Mouse (Mus musculus): Measurements from ENCODE around the gene Fam228a.
A peak's percentile ranks its signal among the peaks of the same experiment; 100 is the strongest.
"Not testable (repeated sequence)": the region's sequence is repeated elsewhere in the genome, so short reads cannot be mapped to it uniquely, and the experiment has no call there.

Fam228a gene

DNA sequence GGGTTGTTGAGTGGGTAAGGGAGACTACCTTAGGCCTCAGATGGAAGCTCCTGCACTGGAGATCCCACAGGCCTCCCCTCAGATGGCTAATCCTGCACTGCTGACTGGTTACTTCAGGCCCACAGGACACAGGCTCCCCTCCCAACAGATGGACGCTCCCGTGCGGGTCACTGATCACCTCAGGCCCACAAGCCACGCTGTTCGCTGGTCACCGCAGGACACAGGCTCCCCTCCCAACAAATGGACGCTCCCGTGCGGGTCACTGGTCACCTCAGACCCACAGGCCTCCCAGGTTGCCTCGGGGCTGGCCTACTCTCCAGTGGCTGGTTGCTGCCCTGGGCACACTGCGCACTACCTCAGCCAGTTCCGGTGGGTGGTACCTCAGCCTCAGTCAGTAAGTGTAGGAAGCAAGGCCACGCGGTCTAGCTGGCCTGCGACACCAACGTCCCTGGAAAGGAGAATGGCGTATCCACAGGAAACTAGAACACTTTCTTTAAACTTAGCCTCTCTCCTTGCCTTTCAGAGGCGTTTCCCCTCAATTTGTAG lies at the start of gene Fam228a:
TSS of gene Fam228a (minus strand) at position 400 of the 546 bp plus-strand sequence.
- no peak for DNase-seq

DNA sequence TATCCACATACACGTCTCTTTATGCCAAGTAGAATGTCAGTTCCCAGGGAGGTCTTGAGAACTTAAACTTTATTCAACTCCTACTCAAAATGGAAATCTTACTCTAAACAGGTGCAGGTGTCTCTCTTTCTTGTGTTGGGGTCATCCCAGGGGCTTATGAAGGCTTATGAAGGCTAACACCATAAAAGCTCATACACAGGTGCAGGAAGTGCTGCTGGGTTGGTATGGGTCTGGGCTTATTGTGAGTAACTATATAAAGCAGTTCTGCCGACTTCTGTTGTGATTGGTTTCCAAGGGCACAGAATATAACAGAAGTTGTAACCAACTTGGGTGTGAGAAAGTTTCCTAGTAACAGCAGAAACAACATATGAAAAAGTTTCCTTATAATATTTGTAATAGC lies 46.2 kb upstream of the Fam228a start:
- DNase-seq = no peak

DNA sequence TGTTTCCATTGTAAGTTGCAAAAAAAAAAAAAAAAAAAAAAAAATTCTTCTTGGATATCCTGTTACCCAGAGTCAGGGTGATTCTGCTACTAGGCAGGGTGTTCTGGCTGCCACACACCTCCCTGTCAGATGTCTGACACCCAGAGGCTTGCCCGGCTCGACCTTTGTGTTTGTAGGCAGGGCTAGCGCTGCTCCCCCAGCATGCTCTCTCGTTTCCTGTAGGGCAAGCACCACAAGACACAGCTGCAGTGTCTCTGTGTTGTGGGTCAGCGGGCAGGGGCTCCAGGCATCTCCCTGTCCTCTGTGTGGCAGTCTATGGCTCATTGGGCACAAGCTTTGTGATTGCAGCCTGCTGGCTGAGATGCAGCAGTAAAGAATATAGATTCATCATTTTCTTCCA lies 45.4 kb upstream of the Fam228a start:
- DNase-seq = peak; percentile 45

DNA sequence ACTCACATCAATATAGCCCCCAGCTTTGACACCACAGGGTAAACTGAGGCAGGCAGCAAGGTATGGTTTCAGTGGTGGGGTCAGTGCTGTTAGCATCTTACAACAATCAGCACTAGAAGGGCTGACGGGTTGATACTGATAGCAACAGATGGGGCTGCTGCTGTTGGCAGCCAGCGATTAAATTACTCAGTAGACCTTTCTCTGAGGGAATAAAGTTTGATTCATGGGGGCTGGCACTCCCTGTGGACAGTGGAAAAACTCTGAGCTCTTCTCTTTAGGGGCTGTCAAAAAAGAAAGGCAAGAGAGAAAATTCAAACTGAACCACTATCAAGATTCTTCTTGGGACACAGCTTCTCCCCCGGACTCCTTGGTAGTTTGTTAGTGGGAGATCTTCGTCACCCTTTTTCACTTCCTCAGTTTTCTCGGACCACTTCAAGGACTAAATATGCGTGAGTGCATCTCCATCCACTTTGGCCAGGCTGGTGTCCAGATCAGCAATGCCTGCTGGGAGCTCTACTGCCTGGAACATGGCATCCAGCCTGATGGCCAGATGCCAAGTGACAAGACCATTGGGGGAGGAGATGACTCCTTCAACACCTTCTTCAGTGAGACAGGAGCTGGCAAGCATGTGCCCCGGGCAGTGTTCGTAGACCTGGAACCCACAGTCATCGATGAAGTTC lies 43.6 kb upstream of the Fam228a start:
- DNase-seq = not testable (repeated sequence)

DNA sequence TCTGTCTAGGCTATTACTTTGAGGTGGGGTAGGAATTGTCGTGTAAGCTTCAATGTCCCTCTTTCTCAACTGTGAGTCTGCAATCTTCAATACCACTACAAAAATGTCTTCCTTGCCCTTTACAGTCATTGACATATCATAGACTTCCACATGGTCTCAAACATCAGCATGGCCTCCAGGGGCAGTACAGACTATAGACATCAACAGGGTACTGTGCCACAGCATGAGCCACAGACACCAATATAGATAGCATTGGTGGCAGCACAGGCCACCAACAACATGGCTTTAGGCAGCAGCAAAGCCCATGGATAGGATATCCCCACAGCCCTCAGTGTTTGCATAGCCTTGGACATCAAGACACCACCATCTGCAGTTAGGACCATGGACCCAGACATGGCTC lies 43.0 kb upstream of the Fam228a start:
- DNase-seq = no peak

DNA sequence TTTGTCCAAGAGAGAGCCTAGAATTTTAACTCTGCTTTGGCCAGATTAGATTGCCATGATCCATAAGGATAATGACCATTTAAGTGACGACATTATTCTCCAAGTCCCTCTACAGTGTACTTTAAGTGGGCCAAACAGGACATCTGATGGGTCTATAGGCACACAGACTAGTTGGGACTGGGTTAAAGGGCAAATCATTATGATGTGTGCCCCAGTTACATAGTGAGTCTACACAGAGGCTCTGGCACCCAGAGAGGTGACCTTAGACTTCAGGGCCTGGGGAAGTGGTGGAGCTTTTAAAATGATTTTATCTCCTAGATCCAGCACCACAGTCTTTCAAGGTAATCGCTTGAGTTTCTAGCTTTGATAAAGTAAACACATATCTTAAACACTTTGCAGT lies 42.0 kb upstream of the Fam228a start:
- DNase-seq = no peak

DNA sequence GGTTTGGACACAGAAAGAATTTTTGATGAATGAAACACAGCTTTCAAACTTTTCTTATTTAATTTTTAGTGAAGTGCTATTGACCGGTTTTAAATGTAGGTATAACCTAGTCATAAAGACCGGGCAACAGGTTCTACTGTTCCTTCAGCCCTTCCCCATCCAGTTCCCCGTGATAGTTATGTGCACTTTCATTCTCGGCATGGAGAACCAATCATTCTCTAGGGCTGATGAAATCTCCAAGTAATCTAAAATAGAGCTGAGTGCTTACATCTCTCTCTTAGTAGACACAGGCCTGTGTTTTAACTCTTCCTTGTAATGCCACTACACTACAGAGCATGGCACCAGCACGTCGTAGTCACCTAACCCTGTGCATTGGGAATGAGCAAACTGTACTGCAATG lies 39.5 kb upstream of the Fam228a start:
- no peak for DNase-seq

DNA sequence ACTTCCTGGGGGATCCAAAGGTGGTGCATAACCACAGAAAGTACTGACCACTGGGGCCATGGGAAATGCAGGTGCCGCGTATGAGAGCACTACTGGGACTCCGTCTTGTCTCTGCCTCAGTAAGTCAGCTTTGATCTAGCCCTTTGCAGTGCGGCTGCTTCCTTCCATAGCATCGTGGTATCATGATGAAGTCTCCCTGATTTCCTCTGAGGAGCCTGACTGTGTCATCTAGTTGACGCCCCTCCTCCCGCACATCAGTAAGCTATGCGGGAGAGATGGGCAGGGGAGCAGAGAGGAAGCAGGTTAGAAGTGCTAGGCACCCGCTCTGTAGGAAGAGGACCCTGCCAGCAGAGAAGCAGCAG lies 37.3 kb upstream of the Fam228a start:
- no peak for DNase-seq

DNA sequence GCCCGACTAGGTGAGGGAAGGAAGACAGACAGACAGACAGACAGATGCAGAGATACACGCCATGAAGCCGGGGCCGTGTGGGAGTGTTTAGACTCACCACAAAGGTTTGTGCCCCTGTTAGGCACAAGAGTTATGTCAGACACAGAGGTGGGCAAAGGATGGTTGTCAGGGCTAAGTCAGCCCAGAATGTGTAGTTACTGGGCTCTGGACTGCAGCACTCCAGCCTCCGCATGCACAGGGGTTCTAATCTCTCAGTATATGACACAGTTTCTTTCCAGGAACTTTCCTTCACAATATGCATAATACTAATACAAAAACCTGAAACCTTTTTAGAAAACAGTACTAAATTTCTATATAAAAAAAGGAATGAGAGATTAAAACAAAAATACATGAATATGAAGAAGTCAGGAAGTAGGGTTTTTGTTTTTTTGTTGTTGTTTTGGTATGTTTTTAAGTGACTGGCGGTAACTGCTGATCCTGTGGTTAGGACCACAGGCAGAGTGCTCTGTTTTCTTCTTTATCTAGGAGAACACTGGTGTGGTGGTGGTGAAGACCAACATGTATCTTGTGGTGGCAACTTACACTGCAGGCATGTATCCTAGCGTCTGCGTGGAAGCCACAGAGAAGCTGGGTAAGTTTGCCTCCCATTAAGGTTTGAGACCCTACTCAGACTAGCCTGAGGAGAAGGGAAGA lies 36.8 kb upstream of the Fam228a start:
- DNase-seq = no peak

DNA sequence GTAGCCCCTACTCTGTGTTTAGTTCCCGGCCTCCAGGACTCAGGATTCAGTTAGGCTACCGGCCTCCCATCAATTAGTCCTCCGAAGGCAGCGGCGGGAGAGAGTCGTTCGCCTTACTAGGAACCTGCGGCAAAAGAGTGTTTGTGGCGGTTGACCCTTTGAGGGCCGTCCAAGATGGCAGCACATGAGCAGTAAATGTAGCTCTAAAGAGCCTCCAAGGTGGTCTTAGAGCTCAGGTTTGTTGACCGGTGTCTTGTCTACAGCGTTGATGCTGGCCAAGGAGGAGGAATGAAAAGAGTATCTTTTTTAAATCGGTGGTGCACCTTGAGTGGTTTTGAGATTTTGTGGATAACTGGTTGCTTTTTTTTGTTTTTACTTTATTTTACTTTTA lies 31.1 kb upstream of the Fam228a start:
- no peak for DNase-seq

DNA sequence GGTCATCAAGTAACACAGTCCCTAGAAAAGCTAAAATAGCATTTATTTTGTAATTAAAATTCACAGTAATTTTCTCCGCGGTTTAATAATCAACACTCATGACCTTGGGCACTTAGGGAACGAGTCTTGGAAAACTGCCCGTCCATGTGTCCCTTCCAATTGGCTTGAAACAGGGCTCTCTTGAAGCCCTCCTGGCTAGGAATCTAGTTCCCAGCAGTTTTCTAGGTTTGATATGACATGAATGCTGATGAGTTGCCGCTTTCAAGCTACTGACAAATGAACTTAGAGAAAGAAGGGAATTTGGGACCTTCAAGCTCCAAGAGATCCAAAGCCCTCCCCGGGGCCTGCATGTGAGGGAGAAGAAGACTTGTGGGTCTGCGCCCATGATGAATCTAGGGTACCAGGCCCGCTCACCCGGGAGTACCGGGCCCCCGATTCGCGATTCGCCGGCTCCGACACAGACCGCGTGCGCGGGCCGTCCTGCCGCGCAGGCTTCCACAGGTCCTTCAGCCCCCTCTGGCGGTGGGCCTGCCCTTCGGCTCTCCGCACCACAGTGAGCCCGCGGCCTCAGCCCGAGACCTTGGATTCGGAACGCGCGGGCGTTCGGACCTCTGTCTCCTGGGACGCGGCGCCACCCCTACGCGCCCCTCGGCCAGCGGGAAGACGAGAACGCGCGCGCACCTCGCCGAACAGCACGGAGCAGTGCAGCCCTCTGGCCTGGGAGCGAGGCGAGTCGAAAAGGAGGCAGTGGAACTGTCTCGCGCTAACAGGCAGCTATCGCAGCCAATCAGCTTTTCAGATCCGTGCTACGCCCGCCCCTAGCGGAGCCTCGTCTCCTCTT lies 30.5 kb upstream of the Fam228a start, which contains the start of the genes Pfn4 and Fam228b:
TSS of gene Pfn4 (plus strand) at position 531 of the 841 bp plus-strand sequence.
TSS of gene Fam228b (minus strand) at position 776 of the 841 bp plus-strand sequence.
- DNase-seq = peak; percentile 97

DNA sequence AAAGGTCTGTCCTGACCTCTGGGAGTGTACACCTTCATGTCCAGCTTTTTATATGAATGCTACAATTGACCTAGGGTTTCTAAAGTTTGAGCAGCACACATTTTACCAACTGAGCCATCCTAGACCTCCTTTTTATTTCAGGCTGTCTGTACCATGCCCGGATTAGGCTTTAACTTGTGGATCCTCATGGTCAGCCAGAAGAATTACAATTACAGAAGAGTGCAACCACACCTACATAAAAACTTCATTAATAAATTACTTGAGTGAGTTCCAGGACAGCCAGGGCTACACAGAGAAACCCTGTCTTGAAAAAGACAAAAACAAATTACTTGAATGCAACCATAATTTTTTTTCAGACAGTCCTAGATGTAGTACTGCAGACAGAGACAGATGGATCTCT lies 18.8 kb upstream of the Fam228a start:
- peak; percentile 19 for DNase-seq

DNA sequence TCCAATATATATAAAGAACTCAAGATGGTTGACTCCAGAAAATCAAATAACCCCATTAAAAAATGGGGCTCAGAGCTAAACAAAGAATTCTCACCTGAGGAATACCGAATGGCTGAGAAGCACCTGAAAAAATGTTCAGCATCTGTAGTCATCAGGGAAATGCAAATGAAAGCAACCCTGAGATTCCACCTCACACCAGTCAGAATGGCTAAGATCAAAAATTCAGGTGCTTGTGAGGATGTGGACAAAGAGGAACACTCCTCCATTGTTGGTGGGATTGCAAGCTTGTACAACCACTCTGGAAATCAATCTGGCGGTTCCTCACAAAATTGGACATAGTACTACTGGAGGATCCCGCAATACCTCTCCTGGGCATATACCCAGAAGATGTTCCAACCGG lies 16.2 kb upstream of the Fam228a start:
- DNase-seq = not testable (repeated sequence)

DNA sequence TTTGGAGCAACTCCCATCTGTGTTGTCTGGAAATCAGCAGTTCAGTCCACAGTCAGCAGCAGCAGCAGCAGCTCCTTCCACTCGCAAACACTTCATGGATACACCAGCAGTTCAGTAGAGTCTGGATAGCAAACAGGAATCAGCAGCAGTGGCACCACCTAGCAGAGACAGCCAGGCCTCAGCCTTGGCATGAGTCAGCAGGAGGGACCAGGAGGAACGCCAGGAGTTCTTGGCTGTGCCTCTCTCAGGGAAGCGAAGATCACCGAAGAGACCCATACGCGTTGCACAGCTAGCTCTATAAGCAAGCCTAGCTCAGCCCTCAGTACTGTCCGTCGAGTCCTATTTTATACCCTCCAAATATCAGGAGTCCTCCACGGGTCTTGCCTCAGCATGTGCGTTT lies 6.3 kb upstream of the Fam228a start:
- no peak for DNase-seq

DNA sequence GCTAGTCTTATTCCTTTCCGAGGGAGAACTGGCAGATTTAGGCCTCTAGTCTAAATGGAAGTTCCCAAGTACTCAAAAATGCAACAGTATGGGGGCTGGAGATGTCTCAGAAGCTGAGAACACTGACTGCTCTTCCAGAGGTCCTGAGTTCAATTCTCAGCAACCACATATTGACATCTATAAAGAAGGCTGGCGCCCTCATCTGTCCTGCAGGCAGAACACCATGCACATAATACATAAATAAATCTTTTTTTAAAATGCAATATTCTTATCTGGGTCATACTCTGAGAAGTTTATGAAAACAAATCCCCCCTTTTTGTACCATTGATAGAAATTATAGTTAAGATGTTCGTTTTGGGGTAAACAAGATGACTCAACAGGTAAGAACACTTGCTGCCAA lies 4.0 kb upstream of the Fam228a start:
- no peak for DNase-seq

DNA sequence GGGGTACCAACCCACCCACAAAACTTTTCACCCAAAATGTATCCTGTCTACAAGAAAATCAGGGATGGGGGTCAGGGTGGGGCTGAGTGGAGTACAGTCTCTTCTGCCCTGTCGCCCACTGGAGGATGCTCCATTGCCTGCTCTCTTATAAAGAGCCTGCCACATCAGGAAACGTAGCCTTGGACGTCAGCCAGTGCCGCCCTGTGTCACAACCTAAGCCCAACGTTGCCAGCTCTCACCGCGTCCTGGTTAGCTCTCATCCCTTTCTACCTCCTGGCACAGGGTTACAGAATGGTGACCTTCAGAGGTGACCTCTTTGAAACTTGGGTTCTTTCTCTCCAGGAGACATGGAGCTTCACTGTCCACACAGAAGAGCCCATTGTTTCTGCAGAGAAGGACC lies 2.6 kb upstream of the Fam228a start:
- no peak for DNase-seq

DNA sequence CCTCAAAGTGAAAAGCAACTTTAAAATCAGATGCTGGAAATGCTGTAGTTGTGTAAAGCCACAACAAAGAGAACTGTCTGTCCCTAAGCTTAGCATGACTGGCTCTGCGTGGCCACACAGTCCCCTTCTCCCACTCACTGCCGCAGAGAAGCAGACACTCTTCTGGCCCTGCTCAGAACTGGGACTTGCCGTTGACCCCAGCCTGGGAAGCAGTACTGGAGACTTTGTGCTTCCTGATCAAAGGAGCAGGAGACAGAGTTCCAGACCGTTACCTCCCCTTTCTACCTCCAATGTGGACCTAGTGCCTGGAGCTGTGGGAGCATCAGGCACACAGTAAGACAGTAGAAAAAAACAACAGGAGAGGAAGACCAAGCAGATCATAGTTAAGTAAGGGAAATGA lies 5.9 kb downstream of the Fam228a start:
- DNase-seq = no peak

DNA sequence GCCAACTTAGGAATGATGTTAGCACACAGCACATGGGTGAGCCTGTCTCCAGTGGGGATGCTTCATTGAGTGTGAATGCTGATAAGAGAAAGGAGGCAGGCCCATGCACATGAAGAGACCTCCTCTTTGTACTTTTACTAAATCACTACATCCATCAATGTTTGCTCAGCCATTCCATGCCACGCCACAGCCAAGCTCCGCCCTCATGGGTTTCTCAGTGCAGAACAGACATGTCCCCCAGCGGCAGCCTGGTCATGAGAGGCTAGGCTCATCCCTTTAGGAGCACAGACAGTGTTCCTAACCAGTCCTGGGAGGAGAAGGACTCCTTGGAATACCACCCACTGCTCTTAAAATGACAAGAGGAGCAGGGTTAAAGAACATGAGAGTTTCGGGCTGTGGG lies 6.6 kb downstream of the Fam228a start:
- DNase-seq = no peak

DNA sequence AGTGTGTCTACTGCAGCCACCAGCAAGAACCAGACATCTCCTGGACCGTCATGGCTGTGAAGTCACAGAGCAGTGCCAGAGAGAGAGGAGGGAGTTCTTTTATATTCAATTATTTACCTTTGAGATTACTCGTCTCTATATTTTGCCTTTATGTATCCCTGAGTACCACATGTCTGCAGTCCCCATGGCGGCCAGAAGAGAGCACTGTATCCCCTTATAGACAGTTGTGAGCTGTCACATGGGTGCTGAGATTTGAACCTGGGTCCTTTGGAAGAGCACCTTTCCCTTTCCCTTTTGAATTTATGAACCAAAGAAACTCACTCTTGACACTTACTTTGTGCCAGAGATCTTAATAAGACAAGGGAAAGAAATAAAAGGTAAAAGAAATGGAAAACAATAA lies 9.1 kb downstream of the Fam228a start:
- no peak for DNase-seq

DNA sequence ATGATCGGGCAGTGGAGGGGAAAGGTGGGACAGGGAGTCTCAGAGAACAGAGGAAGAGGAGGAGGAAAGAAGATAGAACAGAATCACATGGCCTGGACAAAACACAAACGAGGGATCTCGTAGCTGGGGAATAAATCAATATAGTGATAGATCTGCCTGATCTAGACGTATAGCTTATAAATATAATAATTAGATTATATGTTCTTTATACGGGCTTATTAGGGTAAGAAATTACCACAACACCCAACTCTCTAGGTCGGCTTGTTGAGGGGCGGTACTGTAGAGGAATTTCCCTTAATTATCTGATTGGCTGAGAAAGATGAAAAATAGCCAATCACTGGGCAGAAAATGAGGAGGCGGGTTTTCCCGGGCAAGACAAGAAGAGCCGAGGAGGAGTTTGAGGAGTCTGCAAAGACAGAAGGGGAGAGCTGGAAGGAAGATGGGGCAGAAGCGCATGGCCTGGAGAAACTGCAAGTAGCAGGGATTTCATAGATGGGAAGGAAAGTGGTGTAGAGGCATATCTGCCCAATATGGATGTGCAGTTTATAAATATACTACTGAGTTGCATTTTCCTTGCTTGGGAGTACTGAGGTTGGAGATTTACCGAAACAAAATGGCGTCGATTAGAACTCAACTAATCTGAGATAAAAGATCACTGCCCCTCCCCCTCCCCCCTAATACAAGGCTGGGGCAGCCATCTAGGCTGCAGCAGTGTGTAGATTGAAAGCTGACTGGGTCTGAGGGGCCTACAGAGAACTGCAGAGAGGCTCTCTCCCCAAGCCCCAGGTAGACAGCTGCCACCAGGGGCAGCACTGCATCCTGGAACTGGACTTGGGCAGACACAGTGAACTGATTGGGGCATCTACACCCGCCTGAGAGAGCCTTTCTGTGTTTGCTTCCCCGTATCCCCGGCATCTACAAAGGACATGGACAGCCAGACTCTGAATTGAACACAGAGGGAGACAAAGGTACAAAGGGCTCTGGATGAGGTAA lies 18.2 kb downstream of the Fam228a start:
- DNase-seq = no peak

DNA sequence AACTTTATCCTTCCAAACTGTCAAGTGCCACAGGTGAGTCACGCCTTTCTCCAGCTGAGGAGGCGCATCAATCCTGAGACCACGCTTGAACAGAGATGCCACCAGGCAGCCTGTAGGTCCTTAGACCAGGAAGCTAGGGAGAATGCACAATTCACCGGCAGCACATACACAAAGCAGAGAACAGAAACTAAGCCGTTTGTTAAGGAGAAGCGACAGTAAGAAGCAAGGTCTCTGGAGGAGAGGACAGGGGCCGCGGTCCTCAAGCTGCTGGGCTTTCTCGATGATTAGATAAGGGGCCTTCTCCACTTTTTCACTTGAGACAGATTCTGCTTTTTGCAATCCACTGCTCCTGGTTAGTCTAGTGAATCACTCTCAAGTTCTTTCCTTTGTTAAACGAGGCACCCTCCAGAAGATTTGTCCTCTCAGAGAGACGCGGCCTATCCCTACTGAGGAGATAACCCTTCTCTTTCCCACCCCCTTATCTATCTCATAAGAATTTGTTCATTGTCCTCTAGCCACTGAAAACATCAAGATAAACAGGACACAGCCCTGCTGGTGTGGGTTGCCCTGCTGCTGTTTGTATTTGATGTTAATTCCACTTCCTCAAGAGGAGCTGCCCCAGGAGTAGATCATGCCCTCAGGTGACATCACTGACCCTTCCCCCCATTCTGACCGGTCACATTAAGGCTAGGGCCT lies 19.0 kb downstream of the Fam228a start:
- DNase-seq = no peak

DNA sequence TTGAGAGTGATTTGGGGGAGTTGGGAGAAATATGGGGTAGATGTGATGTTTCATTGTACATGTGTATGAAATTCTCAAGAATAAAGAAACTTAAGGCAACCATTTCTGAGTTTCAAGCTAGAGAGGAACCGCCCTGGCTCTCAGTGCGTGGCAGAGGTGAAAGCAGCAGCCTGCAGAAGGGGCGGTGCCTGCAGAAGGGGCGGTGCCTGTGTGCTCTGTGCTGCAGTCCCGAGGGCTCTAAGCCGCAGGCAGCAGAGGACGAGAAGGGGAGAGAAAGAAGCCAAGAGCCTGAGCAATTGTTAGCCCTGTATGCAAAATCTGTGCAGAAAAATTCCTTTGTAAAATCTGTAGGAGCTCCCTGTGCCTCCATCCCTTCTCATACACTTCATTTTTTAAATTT lies 20.8 kb downstream of the Fam228a start:
- DNase-seq = peak; percentile 19

Measured in kidney, postnatal 14 days (tissue).